15 mouse cellular contexts compared by ENCODE assay signal in the genomic region with DNA sequence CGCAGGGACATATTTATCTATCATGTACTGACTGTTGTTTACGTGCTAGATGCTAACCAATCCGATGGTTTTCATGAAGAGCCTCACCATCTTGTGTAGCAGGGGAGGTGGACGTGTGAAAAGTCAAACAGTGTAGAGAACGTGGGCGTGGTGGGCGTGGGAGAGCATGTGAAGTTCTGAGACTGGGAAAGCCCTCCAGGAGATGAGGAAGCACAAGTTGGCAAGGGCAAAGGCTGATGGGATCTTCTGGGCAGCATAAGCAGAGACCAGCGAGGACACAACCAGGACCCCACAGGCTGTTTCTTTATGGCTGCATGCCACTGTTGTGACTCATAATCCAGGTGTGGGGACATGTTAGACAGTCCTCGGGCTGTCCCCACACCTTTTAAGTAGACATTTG.
"Had no signal": no experiment of that assay in that cellular context is flagged by ENCODE, and none has a peak within 500 bp of the region (broad histone marks: within the 10 kb centered on the region; RNA-seq: fewer than 3 reads in every experiment).

No protein-coding gene starts in this region.

- H3K27me3 ChIP-seq: limb, embryonic 12.5 days; lung, embryonic 15.5 days; stomach, embryonic 15.5 days had no signal

- H3K4me2 ChIP-seq: limb, embryonic 12.5 days; lung, embryonic 15.5 days; midbrain, embryonic 11.5 days; stomach, embryonic 15.5 days had no signal

- H3K4me3 ChIP-seq: layer of hippocampus, adult 2 months; limb, embryonic 12.5 days; lung, embryonic 15.5 days; megakaryocyte, embryonic 14.5 days; stomach, embryonic 15.5 days had no signal

- DNase-seq: kidney, adult 8-10 months; kidney, postnatal 10 days; kidney, postnatal 4 days; lung, postnatal 14 days; right cerebral cortex, postnatal 14 days; thymus, adult 2 months; thymus, postnatal 25 days had no signal

- H3K9me3 ChIP-seq: limb, embryonic 12.5 days; lung, embryonic 15.5 days; megakaryocyte, embryonic 14.5 days; stomach, embryonic 15.5 days had no signal

- H3K27ac ChIP-seq: layer of hippocampus, adult 2 months; limb, embryonic 12.5 days; lung, embryonic 15.5 days; macrophage; stomach, embryonic 15.5 days had no signal

- H3K9ac ChIP-seq: limb, embryonic 12.5 days; lung, embryonic 15.5 days; stomach, embryonic 15.5 days had no signal

- ATAC-seq: midbrain, embryonic 16.5 days had no signal

- H3K36me3 ChIP-seq: limb, embryonic 12.5 days; lung, embryonic 15.5 days; stomach, embryonic 15.5 days had no signal
